Mouse (Mus musculus) neural tube, embryonic 14.5 days (tissue): ENCODE results near the gene Nedd9. TPM values are rescaled to one million over a fixed set of nuclear protein-coding genes. Genes with fewer than 3 reads are reported as not detected.

Source experiments
- polyA plus RNA-seq: library from polyadenylated mRNA; unstranded; fragments of >200 nt; fragmentation: Nextera tagmentation; extraction: Ambion mirVana; gene quantifications from 2 replicates; pipeline ENCODE4 v1.2.1, GENCODE M21; 2014

Gene Nedd9
- polyA plus RNA-seq, 1 experiment from 2014 or later, result 15.1 TPM

Other genes with a start within 250 kb of the Nedd9 start
- gene Smim13, start 237.5 kb downstream of the Nedd9 start, polyA plus RNA-seq, result 30.0 and 31.7 TPM in 2 replicates
- not detected in 2 replicates for gene Gm17364, start 213.4 kb downstream of the Nedd9 start, polyA plus RNA-seq
- gene Tmem170b, start 118.5 kb upstream of the Nedd9 start, polyA plus RNA-seq, result 68.1 and 68.3 TPM in 2 replicates